Mouse (Mus musculus): ENCODE results near the gene Gpr88. TPM values are rescaled to one million over a fixed set of nuclear protein-coding genes. Genes with fewer than 3 reads are reported as not detected.
A peak's percentile ranks its signal among the peaks of the same experiment; 100 is the strongest.

Gene Gpr88
- polyA plus RNA-seq, 1 experiment from 2014 or later = 1.7 TPM

DNA sequence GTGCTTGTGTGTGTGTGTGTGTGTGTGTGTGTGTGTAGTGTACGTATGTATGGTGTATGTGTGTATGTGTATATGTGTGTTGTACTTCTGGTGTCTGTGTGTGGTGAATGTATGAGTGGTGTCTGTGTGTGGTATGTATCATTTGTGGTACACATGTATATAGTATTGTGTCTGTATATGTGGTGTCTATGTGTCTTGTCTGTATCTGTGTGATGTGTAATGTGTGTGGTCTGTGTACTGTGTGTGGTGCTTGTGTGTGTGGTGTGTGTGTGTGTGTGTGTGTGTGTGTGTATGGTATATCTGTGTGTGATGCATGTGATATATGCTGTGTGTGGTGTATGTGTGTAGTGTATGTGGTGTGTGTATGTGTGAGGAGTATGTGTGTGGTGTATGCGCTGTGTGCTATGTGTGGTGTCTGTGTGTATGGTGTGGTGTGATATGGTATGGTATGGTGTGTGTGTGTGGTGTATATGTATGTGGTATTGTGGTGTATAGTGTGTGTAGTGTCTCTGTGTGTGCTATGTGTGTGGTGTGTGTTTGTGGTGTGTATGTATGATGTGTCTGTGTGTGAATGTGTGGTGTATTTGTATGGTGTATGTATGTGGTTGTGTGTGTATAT lies 13.8 kb upstream of the Gpr88 start:
- Histone ChIP-seq H3K9me3 (replicated peaks) (no peaks in the 10 kb centered on the region), H3K27ac (no peak overlapping the region), H3K9ac (no peak overlapping the region), H3K4me1 (no peaks in the 10 kb centered on the region), H3K27me3 (no peaks in the 10 kb centered on the region), H3K36me3 (no peaks in the 10 kb centered on the region), H3K4me2 (replicated peaks) (no peak overlapping the region), H3K4me3 (no peak overlapping the region)
- peak; percentile 46 for ATAC-seq (ENCODE audit: low FRiP score)
- WGBS = 93% methylated on average over 2 of the region's 2 CpGs

DNA sequence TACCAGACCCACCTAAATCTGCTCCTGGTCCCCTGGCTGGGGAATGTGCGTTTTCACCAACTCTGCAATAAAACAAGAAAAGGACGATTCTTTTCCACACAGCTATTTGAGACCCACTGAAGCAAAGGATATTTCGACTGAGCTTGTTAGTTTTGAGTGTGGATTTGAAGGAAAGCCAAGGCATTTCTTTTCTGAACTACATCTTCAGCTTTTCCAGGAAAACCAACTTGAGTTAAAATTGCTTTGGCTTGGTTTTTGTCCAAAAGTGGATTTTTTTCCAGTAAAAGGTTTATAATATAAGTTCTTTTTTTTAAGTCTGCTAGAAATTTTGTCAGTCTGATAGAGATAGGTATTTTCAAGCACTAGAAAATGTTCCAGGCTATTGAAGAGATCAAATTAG lies 13.1 kb upstream of the Gpr88 start:
- Histone ChIP-seq H3K4me1 (no peaks in the 10 kb centered on the region), H3K36me3 (no peaks in the 10 kb centered on the region), H3K9ac (no peak overlapping the region), H3K4me3 (no peak overlapping the region), H3K27ac (no peak overlapping the region), H3K9me3 (replicated peaks) (no peaks in the 10 kb centered on the region), H3K4me2 (replicated peaks) (no peak overlapping the region), H3K27me3 (no peaks in the 10 kb centered on the region)
- ATAC-seq (ENCODE audit: low FRiP score) = no peak
- 82% methylated on average over 3 of the region's 3 CpGs for WGBS

DNA sequence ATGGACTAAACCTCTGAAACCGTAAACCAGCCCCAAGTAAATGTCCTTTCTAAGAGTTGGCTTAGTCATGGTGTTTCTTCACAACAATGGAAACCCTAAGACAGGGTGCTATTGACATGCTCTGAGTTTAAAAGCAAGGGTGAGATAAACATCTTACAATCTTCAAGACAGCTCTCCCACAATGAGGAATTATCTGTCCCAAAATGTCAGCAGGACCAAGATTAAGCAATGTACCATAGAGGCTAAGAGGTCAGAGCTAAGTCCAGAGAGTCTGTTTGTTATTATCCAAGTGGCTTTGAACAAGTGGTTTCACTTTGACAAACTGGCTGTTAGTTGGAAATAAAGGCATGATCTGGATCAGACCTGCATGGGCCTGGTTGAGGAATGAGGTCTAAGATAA lies 10.7 kb upstream of the Gpr88 start:
- no peaks in the 10 kb centered on the region for H3K9me3 ChIP-seq (replicated peaks)
- H3K4me2 ChIP-seq (replicated peaks) = no peak overlapping the region
- WGBS = 98% methylated on average over 1 of the region's 1 CpGs
- no peak for ATAC-seq (ENCODE audit: low FRiP score)
- no peak overlapping the region for H3K9ac ChIP-seq
- H3K36me3 ChIP-seq = no peaks in the 10 kb centered on the region
- no peak overlapping the region for H3K4me3 ChIP-seq
- H3K27me3 ChIP-seq = no peaks in the 10 kb centered on the region
- no peaks in the 10 kb centered on the region for H3K4me1 ChIP-seq
- no peak overlapping the region for H3K27ac ChIP-seq

DNA sequence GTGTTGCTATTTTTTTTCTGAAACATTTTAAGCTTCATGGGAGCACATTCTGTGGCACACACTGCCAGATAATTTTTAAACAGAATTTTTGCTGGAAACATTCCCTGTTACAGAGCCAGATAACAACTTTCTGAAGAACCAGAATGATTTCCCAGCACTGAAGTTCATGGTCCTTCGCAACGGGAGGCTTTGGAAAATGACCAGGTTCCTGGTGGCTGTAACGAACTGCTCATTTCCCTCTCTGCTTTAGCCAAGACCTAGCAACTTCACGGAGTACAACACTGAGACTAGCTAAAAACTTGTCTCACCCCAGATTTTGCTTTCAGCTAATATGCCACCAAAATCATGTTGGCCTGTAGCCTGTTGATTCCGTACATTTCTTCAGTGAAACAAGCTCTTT lies 9.8 kb upstream of the Gpr88 start:
- Histone ChIP-seq H3K4me1 (no peaks in the 10 kb centered on the region), H3K27me3 (no peaks in the 10 kb centered on the region), H3K27ac (no peak overlapping the region), H3K4me3 (no peak overlapping the region), H3K9ac (no peak overlapping the region), H3K4me2 (replicated peaks) (no peak overlapping the region), H3K36me3 (no peaks in the 10 kb centered on the region), H3K9me3 (replicated peaks) (no peaks in the 10 kb centered on the region)
- no peak for ATAC-seq (ENCODE audit: low FRiP score)
- 93% methylated on average over 5 of the region's 5 CpGs for whole genome bisulfite sequencing

DNA sequence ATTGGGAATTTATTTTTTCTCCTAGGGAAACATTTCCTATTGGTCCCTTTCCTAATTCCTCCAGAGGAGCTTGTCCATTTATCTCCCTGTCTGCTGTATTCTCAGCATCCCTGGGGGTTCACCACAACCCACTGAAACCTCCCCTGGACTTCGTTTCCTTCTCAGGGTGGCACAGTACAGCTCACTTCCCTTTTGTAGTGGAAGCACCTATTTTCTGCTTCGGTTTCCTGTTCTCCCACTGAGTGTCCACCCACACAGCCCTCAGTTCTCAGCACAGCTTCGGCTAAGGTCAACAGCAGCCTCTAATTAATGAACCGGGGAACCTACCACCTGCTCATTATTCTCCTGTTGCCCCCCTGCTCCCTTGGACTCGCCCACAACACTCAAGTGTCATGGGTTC lies 2.8 kb upstream of the Gpr88 start:
- WGBS = 50% methylated on average over 5 of the region's 5 CpGs
- Histone ChIP-seq H3K27ac (no peak overlapping the region), H3K36me3 (no peaks in the 10 kb centered on the region), H3K9me3 (replicated peaks) (no peaks in the 10 kb centered on the region), H3K4me3 (no peak overlapping the region), H3K9ac (no peak overlapping the region), H3K4me2 (replicated peaks) (no peak overlapping the region), H3K27me3 (peaks cover 39% of the 10 kb centered on the region), H3K4me1 (peaks cover 25% of the 10 kb centered on the region)
- no peak for ATAC-seq (ENCODE audit: low FRiP score)

DNA sequence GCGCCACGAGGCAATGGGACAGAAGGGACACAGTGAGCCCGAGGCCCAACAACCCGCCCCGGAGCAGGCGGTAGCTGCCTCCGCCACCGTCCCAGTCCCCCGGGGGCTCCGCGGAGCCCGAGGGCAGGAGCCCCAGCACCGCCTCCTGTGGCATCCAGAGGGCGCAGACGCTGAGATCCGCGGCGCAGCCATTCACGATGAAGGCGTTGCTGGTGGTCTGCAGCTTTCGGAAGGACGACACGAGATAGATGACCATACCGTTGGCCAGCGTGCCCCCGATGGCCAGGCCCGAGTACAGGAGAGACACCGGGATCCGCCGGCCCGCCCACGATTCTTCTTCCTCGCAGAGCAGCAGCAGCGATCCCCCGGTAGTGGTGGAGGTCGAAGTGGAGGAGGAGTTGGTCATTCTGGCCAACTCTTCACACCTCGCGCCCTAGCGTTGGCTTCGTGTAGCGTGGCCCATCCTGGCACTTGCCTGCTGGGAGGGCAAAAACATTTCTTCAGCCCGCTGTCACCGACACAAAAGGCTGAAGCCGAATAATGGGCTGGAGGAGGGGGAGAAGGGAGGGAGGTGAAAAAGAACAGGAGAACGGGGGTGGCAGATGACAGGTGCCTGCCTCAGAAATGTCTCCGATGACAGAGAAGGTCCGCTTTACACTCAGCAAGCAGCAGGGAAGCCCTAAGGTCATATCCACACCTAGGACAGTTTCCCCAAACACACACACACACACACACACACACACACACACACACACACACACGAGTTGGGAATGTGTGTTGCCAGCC lies 855 bp downstream of the Gpr88 start:
- Histone ChIP-seq H3K4me2 (replicated peaks) (peak overlapping the region; percentile 100), H3K9ac (peak overlapping the region; percentile 74), H3K27ac (no peak overlapping the region), H3K4me1 (peaks cover 25% of the 10 kb centered on the region), H3K27me3 (peaks cover 53% of the 10 kb centered on the region), H3K4me3 (peak overlapping the region; percentile 61), H3K36me3 (no peaks in the 10 kb centered on the region), H3K9me3 (replicated peaks) (no peaks in the 10 kb centered on the region)
- ATAC-seq (ENCODE audit: low FRiP score) = peak; percentile 65
- under 1% methylated on average over 48 of the region's 48 CpGs for WGBS

DNA sequence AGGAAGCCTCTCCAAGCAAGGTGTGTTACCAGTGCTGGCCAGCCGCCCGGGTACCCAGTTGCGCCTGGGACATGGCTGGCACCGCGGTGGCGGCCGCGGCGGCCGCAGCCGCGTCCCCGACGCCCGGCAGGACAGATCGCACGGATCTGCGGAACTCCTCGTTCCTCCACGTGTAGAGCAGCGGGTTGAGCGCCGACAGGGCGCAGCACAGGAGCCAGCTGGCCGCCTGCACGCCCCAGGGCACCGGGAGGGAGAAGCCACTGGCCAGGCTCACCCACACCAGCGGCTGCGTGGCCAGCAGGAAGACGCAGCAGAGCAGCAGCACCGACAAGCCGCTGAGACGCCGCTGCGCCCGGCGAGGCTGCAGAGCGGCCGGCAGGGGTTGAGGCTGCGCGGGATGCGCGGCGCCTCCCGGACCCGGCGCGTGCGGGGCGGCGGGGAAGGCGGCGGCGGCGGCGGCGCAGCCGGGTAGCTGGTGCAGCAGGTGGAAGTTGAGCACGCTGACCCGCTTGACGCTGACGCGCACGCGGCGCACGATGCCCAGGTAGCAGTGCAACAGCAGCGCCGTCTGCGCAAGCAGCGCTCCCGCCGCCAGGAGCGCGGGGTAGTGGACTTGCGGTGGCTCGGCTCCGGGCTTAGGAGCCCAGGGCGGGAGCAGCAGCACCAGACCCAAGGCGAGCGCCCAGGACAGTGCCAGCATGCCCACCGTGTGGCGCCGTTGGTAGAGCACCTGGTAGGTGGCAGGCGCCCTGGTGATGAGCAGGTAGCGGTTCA lies 1.6 kb downstream of the Gpr88 start:
- Histone ChIP-seq H3K9ac (peak overlapping the region; percentile 74), H3K9me3 (replicated peaks) (no peaks in the 10 kb centered on the region), H3K27ac (no peak overlapping the region), H3K36me3 (no peaks in the 10 kb centered on the region), H3K4me1 (peaks cover 25% of the 10 kb centered on the region), H3K4me3 (peak overlapping the region; percentile 61), H3K27me3 (peaks cover 53% of the 10 kb centered on the region), H3K4me2 (replicated peaks) (peak overlapping the region; percentile 100)
- ATAC-seq (ENCODE audit: low FRiP score) = peak; percentile 71
- under 1% methylated on average over 84 of the region's 86 CpGs for WGBS

DNA sequence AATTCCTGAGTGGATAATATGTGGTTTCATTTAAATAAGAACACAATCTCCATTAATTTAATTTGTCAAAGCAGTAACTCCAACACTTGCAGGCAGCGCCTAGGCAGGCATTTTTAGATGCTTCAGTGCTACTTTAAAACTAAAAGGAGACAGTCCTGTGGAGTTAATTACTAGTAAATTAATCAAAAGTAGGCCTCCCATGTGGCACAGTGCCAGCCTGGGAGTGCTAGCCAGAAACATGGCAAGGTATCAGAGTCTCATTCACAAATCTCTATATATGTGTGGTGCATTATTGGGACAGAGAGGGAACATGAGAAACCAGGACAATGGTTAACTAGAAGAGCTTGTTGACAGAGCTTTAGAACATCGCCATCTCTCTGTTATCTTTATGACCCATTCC lies 4.3 kb downstream of the Gpr88 start:
- Histone ChIP-seq H3K9me3 (replicated peaks) (no peaks in the 10 kb centered on the region), H3K27me3 (peaks cover 41% of the 10 kb centered on the region), H3K9ac (no peak overlapping the region), H3K27ac (no peak overlapping the region), H3K4me1 (peaks cover 22% of the 10 kb centered on the region), H3K36me3 (no peaks in the 10 kb centered on the region), H3K4me3 (no peak overlapping the region), H3K4me2 (replicated peaks) (no peak overlapping the region)
- ATAC-seq (ENCODE audit: low FRiP score) = no peak
- WGBS = 87% methylated on average over 2 of the region's 2 CpGs

DNA sequence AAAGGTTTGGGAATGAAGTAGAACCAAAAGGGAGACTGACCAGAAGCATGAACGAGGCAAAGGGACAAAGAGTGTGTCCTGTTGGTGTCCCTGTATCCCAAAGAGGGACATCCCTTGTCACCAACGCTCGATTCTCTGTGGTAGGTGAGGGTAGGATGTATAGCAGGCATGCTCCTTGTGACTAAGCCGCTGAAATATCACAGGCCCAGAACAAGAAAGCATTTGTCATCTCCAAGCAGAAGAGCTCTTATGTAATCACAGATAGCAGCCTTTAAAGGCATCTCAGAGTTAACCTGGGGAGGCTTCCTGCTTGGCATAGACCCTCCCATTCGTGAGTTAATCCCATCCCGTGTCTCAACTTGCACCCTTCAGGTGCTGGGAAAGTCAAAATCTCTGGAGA lies 8.8 kb downstream of the Gpr88 start:
- no peak for ATAC-seq (ENCODE audit: low FRiP score)
- no peak overlapping the region for H3K4me2 ChIP-seq (replicated peaks)
- H3K4me1 ChIP-seq = no peaks in the 10 kb centered on the region
- WGBS = 77% methylated on average over 6 of the region's 6 CpGs
- no peaks in the 10 kb centered on the region for H3K27me3 ChIP-seq
- no peak overlapping the region for H3K27ac ChIP-seq
- H3K9me3 ChIP-seq (replicated peaks) = no peaks in the 10 kb centered on the region
- H3K36me3 ChIP-seq = no peaks in the 10 kb centered on the region
- H3K9ac ChIP-seq = no peak overlapping the region
- no peak overlapping the region for H3K4me3 ChIP-seq

DNA sequence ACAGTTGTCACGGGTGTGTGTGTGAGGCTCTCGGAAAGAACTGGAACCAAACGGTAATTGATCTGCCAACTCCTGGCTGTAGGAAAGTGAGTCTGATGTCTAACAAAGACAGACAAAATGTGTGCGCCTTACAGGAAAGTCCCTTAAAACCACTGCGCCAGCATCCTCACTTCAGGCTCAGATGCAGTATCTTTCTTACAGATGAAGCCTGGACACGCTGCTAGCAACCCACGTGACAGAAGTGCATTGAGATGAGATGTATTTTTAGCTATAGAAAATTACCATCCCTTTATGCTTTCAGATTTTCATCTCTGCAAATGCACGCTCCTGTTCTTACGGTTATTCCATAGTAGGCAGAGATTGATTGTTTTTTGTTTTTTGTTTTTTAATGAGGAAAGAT lies 10.6 kb downstream of the Gpr88 start:
- Histone ChIP-seq H3K36me3 (no peaks in the 10 kb centered on the region), H3K4me1 (no peaks in the 10 kb centered on the region), H3K9ac (no peak overlapping the region), H3K9me3 (replicated peaks) (no peaks in the 10 kb centered on the region), H3K27me3 (no peaks in the 10 kb centered on the region), H3K4me3 (no peak overlapping the region), H3K27ac (no peak overlapping the region), H3K4me2 (replicated peaks) (no peak overlapping the region)
- no peak for ATAC-seq (ENCODE audit: low FRiP score)
- 71% methylated on average over 9 of the region's 9 CpGs for WGBS

DNA sequence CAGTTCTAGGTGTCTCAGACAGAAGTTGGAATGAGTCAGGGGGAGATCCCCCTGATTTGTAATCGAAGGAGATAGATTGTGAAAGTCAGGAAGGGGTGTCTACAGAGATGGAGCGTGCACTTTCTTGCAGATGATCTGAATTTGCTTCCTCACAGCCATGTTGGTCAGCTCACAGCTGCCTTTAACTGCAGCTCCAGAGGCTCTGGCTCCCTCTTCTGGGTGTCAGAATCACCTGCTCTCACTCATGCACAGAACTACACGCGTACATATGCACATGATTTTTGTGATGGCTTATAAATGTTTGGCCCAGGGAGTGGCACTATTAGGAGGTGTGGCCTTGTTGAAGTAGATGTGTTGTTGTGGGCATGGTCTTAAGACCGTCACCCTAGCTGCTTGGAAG lies 15.8 kb downstream of the Gpr88 start:
- Histone ChIP-seq H3K9me3 (replicated peaks) (no peaks in the 10 kb centered on the region), H3K4me3 (no peak overlapping the region), H3K4me1 (no peaks in the 10 kb centered on the region), H3K27me3 (no peaks in the 10 kb centered on the region), H3K9ac (no peak overlapping the region), H3K27ac (no peak overlapping the region), H3K4me2 (replicated peaks) (no peak overlapping the region), H3K36me3 (no peaks in the 10 kb centered on the region)
- ATAC-seq (ENCODE audit: low FRiP score) = no peak
- WGBS = 85% methylated on average over 5 of the region's 5 CpGs

DNA sequence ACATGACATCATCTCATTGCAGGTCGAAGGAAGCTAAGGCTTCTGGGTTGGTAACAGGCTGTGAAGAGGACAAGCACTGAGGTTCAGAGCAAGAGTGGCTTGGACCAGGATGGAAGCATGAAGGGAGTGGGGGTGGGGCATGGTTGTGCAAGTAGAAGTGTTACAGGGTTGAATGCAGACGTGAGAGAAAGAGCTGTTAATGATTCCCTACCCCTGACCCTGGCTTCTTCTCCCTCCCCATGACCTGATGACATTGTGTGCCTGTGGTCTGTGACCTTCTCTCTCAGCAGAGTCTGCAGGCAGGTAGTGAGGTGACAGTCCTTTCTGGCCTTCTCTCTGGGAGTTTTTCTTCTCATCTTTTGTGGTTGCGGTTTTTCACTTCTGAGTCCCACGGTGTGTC lies 16.4 kb downstream of the Gpr88 start:
- Histone ChIP-seq H3K36me3 (no peaks in the 10 kb centered on the region), H3K27ac (no peak overlapping the region), H3K4me1 (no peaks in the 10 kb centered on the region), H3K4me2 (replicated peaks) (no peak overlapping the region), H3K4me3 (no peak overlapping the region), H3K9me3 (replicated peaks) (no peaks in the 10 kb centered on the region), H3K27me3 (no peaks in the 10 kb centered on the region), H3K9ac (no peak overlapping the region)
- no peak for ATAC-seq (ENCODE audit: low FRiP score)
- 78% methylated on average over 4 of the region's 4 CpGs for WGBS
